Mouse (Mus musculus) kidney, adult 2 months (tissue): ENCODE results near the gene Lpin3.

Experiments used
- CTCF ChIP-seq: fragments of 200-500 bp; conservative IDR thresholded peaks from 2 replicates; pipeline ENCODE4 v1.5.1; 2011; ENCODE audit warnings: low read depth, mild to moderate bottlenecking, control low read depth, low read length, moderate library complexity, mixed read lengths; ENCODE audit not compliant: insufficient read depth, insufficient read length
- POLR2A ChIP-seq: fragments of 200-500 bp; IDR thresholded peaks from one replicate; pipeline ENCODE4 v1.6.1; 2011; ENCODE audit warnings: low read depth, low read length, control low read depth

GRCm38 (mm10) chr2:160934451-160934850, 54.0 kb downstream of the Lpin3 start:
- no peak for TF ChIP-seq CTCF
- no peak for TF ChIP-seq POLR2A
